Comparison of ENCODE assay signal across 7 mouse cellular contexts in the genomic region with DNA sequence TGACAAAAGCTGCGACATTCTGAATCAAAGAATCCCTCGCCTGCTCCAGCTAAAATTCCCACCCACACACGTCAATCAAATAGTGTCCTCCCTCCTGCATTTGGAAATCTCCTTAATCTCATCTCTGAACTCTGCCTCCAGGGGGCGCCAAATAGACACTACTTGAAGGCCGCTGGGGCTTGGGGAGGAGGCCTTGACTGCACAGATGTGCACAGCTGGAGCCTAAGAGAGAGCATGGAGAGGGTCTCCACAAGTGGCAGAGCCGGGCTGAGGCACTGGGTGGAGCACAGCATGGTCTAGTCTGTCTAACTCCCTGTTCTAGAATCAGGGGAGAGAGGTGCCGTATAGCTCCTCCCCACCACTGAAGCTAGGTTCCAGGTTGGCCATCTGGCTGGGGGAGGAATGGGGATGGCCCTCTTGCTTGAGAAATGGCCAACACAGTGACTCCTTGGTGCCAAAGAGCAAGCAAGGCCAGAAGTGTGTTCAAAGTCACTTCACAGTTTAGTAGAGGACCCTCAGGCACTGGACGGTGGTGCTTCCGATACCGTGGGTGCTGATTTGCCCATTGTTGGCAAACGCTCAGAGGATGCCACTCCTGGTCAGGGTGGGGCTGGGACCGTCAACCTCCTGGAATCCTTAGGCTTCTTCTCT. TPM values are rescaled to one million over a fixed set of nuclear protein-coding genes. Genes with fewer than 3 reads are reported as not detected.
DNase-seq lines count a peak whose midpoint lies in the region; ATAC-seq and TF ChIP-seq lines count a peak whose summit lies in the region.

No protein-coding gene starts in this region.

- TF ChIP-seq CTCF in left cerebral cortex, adult 2 months (IDR thresholded peaks at IDR 0.05), result peak; percentile 82

- no peak overlapping the region for H3K9ac ChIP-seq in midbrain, embryonic 14.5 days (replicated peaks; ENCODE audit: low read length)

- no peak overlapping the region for H3K4me3 ChIP-seq in left cerebral cortex, adult 2 months
- H3K4me3 ChIP-seq in midbrain, embryonic 14.5 days (replicated peaks; ENCODE audit: low read depth, low read length), result no peak overlapping the region

- no peaks in the 10 kb centered on the region for H3K27me3 ChIP-seq in midbrain, embryonic 14.5 days (ENCODE audit: control insufficient read depth, insufficient read depth, low read length)

- H3K4me2 ChIP-seq in midbrain, embryonic 14.5 days (ENCODE audit: low read length), result no peak overlapping the region

- no peaks in the 10 kb centered on the region for H3K36me3 ChIP-seq in midbrain, embryonic 14.5 days (ENCODE audit: control insufficient read depth, insufficient read depth, low read length)

- peak; percentile 81 for DNase-seq in R1 (ENCODE audit: low read depth, low spot score)
- DNase-seq in c-Kit-positive CD71-positive TER-119-positive erythroid progenitor cells, embryonic 14.5 days (ENCODE audit: low spot score), result peak; percentile 73
- DNase-seq in forelimb bud, embryonic 11.5 days (ENCODE audit: low read depth, low spot score), result peak; percentile 79
- DNase-seq in induced T-regulatory cell, adult 2 months (ENCODE audit: low read depth), result peak; percentile 83
- DNase-seq in left cerebral cortex, adult 2 months (ENCODE audit: extremely low spot score in 1 of 2, low spot score in 2 of 2), result peak; percentile 74 to 79
- peak; percentile 81 for DNase-seq in midbrain, embryonic 14.5 days
- DNase-seq in spleen, postnatal 14 days (ENCODE audit: low spot score in 2 of 2), result peak; percentile 44 to 76

- H3K27ac ChIP-seq in left cerebral cortex, adult 2 months, result no peak overlapping the region
- H3K27ac ChIP-seq in midbrain, embryonic 14.5 days (replicated peaks; ENCODE audit: low read depth, low read length), result no peak overlapping the region

- ATAC-seq in midbrain, embryonic 14.5 days (ENCODE audit: low FRiP score, low TSS enrichment), result no peak

- H3K9me3 ChIP-seq in midbrain, embryonic 14.5 days (ENCODE audit: control insufficient read depth, low read length), result no peaks in the 10 kb centered on the region

- no peaks in the 10 kb centered on the region for H3K4me1 ChIP-seq in midbrain, embryonic 14.5 days (ENCODE audit: control insufficient read depth, insufficient read depth, low read length)

- intact Hi-C loops in left cerebral cortex, adult 2 months (cut with DNase I), result loop anchor here (1.0 to 2.0 kb wide), 2 partner anchors 51 to 139 kb away; no protein-coding TSS in a partner anchor

- WGBS in midbrain, embryonic 14.5 days, result 45% methylated on average over 12 of the region's 12 CpGs

RNA-seq across cellular contexts. Expression of a gene that starts 32.6 kb away (rescaled TPM):
- 1 to 10 TPM; 3.4 to 4.5 TPM for total RNA-seq in left cerebral cortex, adult 2 months (2021)
- 1.2 and 1.6 TPM in 2 replicates for polyA plus RNA-seq in midbrain, embryonic 14.5 days (2014; fragmentation: Nextera tagmentation; extraction: Ambion mirVana)

RNA-seq across cellular contexts. Expression of a gene that starts 51.6 kb away (rescaled TPM):
- total RNA-seq in left cerebral cortex, adult 2 months (2021), result 10 to 100 TPM; 12.3 to 12.9 TPM
- polyA plus RNA-seq in midbrain, embryonic 14.5 days (2014; fragmentation: Nextera tagmentation; extraction: Ambion mirVana), result 2.5 and 4.7 TPM in 2 replicates
